Mouse (Mus musculus): Measurements from ENCODE around the gene Ccdc40.

DNA sequence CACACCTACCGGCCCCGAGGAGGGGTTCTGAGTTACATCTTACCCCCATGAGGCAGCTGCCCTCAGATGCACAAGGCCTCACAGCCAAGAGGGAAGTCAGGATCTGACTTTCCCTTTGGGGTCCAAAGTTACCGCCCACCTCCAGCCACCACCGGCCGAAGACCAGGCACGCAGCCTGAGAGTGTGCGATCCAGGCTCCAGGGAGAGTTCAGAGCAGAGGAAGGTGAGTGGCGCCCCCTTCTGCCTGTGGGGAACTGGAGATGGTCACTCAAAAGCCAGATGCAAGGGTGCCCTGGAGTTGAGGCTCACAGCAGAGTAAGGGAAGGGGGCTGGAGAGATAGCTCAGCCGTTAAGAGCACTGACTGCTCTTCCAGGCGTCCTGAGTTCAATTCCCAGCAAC is 22.6 kb upstream of the Ccdc40 start:
- TF ChIP-seq GATA1 (IDR thresholded peaks at IDR 0.05; ENCODE audit: borderline replicate concordance, low read length) (no peak), FLI1 (IDR thresholded peaks at IDR 0.05; ENCODE audit: low read length) (no peak)

Measured in megakaryocyte, embryonic 14.5 days (primary cell).